Mouse (Mus musculus) liver, postnatal 0 days (tissue): ENCODE measurements around the gene Strap. TPM values are rescaled to one million over a fixed set of nuclear protein-coding genes. Genes with fewer than 3 reads are reported as not detected.

Experiments used
- ATAC-seq: fragments of 200-750 bp; cut with Nextera tagmentation; 2 replicates; pipeline ENCODE4 v1.8.0; 2017; ENCODE audit warnings: mild to moderate bottlenecking, moderate library complexity
- DNase-seq: peaks from one replicate; pipeline ENCODE4 v3.0.0-alpha.2; 2016
- H3K27ac ChIP-seq: fragments of 300-500 bp; sonication (generic); 2 replicates; pipeline ENCODE4 v1.5.1; 2014; ENCODE audit warnings: antibody characterized with exemption, moderate library complexity, mild to moderate bottlenecking, low read depth
- H3K27me3 ChIP-seq: fragments of 300-500 bp; sonication (generic); 2 replicates; pipeline ENCODE4 v1.6.1; 2014; ENCODE audit warnings: low read length, control low read depth, mixed read lengths; ENCODE audit not compliant: insufficient read depth
- H3K36me3 ChIP-seq: fragments of 300-500 bp; sonication (generic); replicated peaks from 2 replicates; pipeline ENCODE4 v1.6.1; 2014; ENCODE audit warnings: mild to moderate bottlenecking, control low read depth, low read length, moderate library complexity, mixed read lengths; ENCODE audit not compliant: insufficient read depth
- H3K4me1 ChIP-seq: fragments of 300-500 bp; sonication (generic); 2 replicates; pipeline ENCODE4 v1.6.1; 2014; ENCODE audit warnings: antibody characterized with exemption, mild to moderate bottlenecking, control low read depth; ENCODE audit not compliant: insufficient read depth
- H3K4me2 ChIP-seq: fragments of 300-500 bp; sonication (generic); 2 replicates; pipeline ENCODE4 v1.6.1; 2014; ENCODE audit warnings: low read depth, mild to moderate bottlenecking, low read length, moderate library complexity, mixed read lengths
- H3K4me3 ChIP-seq: fragments of 300-500 bp; sonication (generic); 2 replicates; pipeline ENCODE4 v1.5.1; 2014; ENCODE audit warnings: low read depth, low read length
- H3K9ac ChIP-seq: fragments of 300-500 bp; sonication (generic); replicated peaks from 2 replicates; pipeline ENCODE4 v1.6.1; 2014; ENCODE audit warnings: mild to moderate bottlenecking, moderate library complexity
- H3K9me3 ChIP-seq: fragments of 300-500 bp; sonication (generic); 2 replicates; pipeline ENCODE4 v1.6.1; 2016; ENCODE audit warnings: mild to moderate bottlenecking, control low read depth, low read length, mixed read lengths
- CTCF ChIP-seq: sonication (generic); IDR thresholded peaks from 2 replicates; pipeline ENCODE4 v1.5.1; 2016; ENCODE audit warnings: antibody characterized with exemption, low read depth
- EP300 ChIP-seq: IDR thresholded peaks from 2 replicates; pipeline ENCODE4 v1.6.1; 2016; ENCODE audit warnings: antibody characterized with exemption, low read depth, mild to moderate bottlenecking
- WGBS: fragments of 180-500 bp; shearing (Covaris S2); extraction: QIAGEN DNeasy Blood & Tissue Kit; methylation state at CpG from one replicate; pipeline ENCODE4 v1.1.7; 2014; ENCODE audit not compliant: insufficient replicate concordance; 5-methylcytosine and 5-hydroxymethylcytosine counted together
- polyA plus RNA-seq: library from polyadenylated mRNA; unstranded; fragments of >200 nt; fragmentation: Nextera tagmentation; extraction: Ambion mirVana; gene quantifications from 2 replicates; pipeline ENCODE4 v1.2.1, GENCODE M21; 2015

The Strap gene
- 57.7 and 60.1 TPM in 2 replicates for polyA plus RNA-seq

DNA sequence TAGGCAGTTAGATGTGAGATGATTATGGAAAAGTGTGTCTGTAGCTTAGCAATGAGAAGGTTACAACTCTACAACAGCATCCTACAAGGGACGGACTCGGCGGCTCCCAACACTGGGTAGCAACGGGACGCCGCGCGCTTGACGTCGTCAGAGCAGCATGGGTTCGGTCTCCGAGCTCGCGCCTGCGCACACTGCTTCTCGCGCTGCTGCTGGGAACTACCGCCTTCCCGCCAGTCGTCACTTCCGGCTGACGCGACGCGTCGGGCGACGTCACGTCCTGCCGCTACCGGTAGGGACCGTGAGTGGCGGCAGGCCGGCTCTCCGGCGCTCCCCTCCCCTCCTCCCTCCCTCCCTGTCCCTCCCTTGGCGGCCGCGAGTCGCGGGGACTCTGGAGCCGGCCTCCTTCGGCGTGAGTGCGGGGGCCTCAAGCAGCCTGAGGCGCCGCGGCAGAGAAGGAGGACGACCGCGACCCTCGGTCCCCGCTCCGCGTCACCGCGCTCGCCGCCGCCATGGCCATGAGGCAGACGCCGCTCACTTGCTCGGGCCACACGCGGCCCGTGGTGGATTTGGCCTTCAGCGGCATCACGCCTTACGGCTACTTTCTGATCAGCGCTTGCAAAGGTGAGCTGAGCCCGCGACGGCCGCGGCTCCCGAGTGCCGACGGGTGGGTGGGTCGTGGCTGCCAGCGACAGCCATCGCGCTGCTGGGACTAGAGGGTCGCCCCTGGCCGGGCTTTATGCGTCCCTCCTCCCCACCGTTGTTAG lies at the start of gene Strap:
Strap (plus strand) TSS at position 233 of the 764 bp plus-strand sequence.
- ATAC-seq (peak; percentile 99), DNase-seq (peak; percentile 99)
- no peak for TF ChIP-seq EP300
- no peak for TF ChIP-seq CTCF
- peak within 1 kb of the TSS; percentile 94 for H3K9ac ChIP-seq
- WGBS, result under 1% methylated on average over 61 of the region's 86 CpGs
- H3K27ac ChIP-seq, result peak within 1 kb of the TSS; percentile 87
- H3K4me1 ChIP-seq, result peaks cover 16% of the 10 kb centered on the region
- peak within 1 kb of the TSS; percentile 88 for H3K4me2 ChIP-seq
- H3K4me3 ChIP-seq, result peak within 1 kb of the TSS; percentile 85
- peaks cover 14% of the 10 kb centered on the region for H3K36me3 ChIP-seq
- no peaks in the 10 kb centered on the region for H3K27me3 ChIP-seq
- no peaks in the 10 kb centered on the region for H3K9me3 ChIP-seq

GRCm38 (mm10) chr6:137687667-137688066 lies 47.2 kb upstream of the Strap start:
- no peak overlapping the region for H3K4me2 ChIP-seq
- WGBS, result 80% methylated on average over 5 of the region's 5 CpGs
- no peak overlapping the region for H3K4me3 ChIP-seq
- no peak overlapping the region for H3K9ac ChIP-seq
- no peaks in the 10 kb centered on the region for H3K9me3 ChIP-seq
- no peak overlapping the region for H3K27ac ChIP-seq
- no peak for ATAC-seq
- H3K4me1 ChIP-seq, result no peaks in the 10 kb centered on the region
- H3K36me3 ChIP-seq, result no peaks in the 10 kb centered on the region
- H3K27me3 ChIP-seq, result no peaks in the 10 kb centered on the region
- DNase-seq, result no peak
- TF ChIP-seq CTCF (no peak), EP300 (no peak)

DNA sequence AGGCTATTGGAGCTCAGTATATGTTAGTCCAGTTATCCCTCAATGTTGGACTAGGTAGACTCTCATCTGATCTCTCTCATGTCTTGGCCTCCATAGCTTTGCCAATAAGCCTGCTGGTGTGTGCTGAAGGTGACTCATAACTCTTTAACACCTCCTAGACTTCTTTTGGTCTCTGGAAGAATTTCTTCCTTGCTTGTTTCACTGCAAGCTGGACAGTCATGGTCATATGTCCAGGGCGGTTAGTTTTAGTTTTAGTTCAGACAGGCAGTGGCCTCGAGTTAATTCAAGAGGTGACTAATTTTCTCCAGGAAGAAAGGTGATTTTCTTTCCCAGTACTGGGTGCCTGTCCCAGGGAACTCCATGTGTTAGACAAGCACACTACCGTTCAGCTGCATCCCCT lies 46.8 kb upstream of the Strap start:
- no peak for ATAC-seq

DNA sequence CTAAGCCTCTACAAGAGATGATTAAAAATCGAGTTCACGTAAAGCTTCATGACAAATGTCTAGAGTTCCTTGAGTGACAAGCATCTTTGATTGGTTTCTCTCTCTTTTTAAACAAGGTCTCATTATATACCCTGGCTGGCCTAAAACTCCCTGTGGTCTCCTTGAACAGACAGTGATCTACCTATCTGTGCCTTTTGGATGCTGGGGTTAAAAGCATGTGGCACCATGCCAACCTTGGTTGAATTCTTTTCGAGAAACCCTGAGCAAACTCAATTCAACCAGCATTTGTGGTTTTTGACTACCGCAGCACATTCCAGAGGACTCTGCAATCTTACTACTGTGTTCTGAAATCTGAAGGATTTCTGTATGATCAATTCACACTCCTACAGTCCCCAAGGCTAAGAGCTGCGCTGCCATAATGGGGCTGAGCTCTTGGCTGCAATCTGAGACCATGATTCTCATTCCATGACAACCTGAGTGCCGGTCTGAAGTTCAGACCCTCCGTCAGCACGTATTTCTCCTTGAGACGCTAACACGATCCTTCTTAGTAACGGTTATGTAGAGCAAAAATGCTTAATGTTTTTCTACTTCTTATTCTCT lies 46.3 kb upstream of the Strap start:
- no peak for DNase-seq
- H3K4me2 ChIP-seq, result no peak overlapping the region
- H3K27me3 ChIP-seq, result no peaks in the 10 kb centered on the region
- no peaks in the 10 kb centered on the region for H3K36me3 ChIP-seq
- no peak overlapping the region for H3K9ac ChIP-seq
- TF ChIP-seq CTCF (no peak), EP300 (no peak)
- ATAC-seq, result no peak
- no peak overlapping the region for H3K4me3 ChIP-seq
- no peaks in the 10 kb centered on the region for H3K4me1 ChIP-seq
- WGBS, result 76% methylated on average over 11 of the region's 11 CpGs
- H3K9me3 ChIP-seq, result no peaks in the 10 kb centered on the region
- H3K27ac ChIP-seq, result no peak overlapping the region

More for the DNA sequence above, 46.8 kb upstream of the Strap start:
- Histone ChIP-seq H3K36me3 (no peaks in the 10 kb centered on the region), H3K9ac (no peak overlapping the region), H3K9me3 (no peaks in the 10 kb centered on the region), H3K4me1 (no peaks in the 10 kb centered on the region), H3K4me3 (no peak overlapping the region), H3K27me3 (no peaks in the 10 kb centered on the region), H3K27ac (no peak overlapping the region), H3K4me2 (no peak overlapping the region)
- no peak for TF ChIP-seq CTCF
- no peak for TF ChIP-seq EP300
- 68% methylated on average over 3 of the region's 3 CpGs for WGBS
- DNase-seq, result no peak

DNA sequence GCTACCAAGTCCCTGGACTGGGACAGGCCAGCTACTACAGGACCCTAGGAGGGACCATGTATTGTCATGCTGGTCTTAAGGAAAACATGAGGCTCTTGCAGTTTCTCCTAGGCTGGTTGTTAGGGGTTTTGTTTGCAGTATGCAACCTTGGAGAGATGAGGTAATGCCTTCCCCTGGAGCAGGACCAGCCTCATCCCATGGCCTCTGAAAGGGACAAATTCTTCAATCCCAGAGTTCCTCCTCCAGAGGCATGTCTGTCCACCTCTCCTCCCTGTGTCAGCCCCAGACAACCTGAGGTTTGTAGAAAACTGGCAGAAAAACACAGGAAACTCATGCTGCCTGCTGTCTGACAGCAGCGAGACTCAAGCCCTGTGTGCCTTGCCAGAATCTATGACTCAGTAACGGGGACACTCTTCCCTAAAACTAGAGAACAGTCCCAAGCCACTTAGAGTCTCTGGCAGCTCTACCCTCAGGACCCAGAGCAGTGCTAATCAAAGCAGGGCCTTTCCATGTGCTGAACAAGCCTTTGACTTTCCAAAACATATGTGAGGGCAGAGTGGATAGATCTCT lies 44.2 kb upstream of the Strap start:
- H3K9ac ChIP-seq, result no peak overlapping the region
- WGBS, result 38% methylated on average over 2 of the region's 2 CpGs
- TF ChIP-seq CTCF (no peak), EP300 (no peak)
- H3K27ac ChIP-seq, result no peak overlapping the region
- H3K36me3 ChIP-seq, result no peaks in the 10 kb centered on the region
- DNase-seq, result no peak
- no peak overlapping the region for H3K4me2 ChIP-seq
- H3K4me3 ChIP-seq, result no peak overlapping the region
- H3K4me1 ChIP-seq, result no peaks in the 10 kb centered on the region
- H3K27me3 ChIP-seq, result no peaks in the 10 kb centered on the region
- no peak for ATAC-seq
- H3K9me3 ChIP-seq, result no peaks in the 10 kb centered on the region

DNA sequence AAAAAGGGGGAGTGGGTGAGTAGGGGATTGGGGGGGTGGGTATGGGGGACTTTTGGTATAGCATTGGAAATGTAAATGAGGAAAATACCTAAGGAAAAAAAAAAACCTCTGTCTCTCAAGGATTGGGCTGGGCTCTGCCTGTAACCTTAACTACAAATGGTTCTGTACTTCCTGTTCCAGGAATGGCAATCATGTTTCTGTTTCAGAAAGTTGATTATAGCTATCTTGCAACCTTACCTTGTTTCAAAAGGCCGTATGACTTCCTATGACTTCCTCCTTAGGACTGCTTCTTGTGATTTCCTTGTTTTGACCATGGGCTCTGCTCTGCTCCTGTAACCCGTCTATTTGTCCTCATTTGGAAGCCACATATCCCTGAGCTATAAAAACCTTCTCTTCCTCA lies 40.6 kb upstream of the Strap start:
- Histone ChIP-seq H3K36me3 (no peaks in the 10 kb centered on the region), H3K27me3 (no peaks in the 10 kb centered on the region), H3K27ac (no peak overlapping the region), H3K9ac (no peak overlapping the region), H3K4me3 (no peak overlapping the region), H3K9me3 (no peaks in the 10 kb centered on the region), H3K4me1 (peaks cover 3% of the 10 kb centered on the region; the same call in 1 of the 2 replicates), H3K4me2 (no peak overlapping the region)
- TF ChIP-seq EP300 (no peak), CTCF (no peak)
- 26% methylated on average over 2 of the region's 2 CpGs for WGBS
- ATAC-seq (no peak), DNase-seq (no peak)
